Mouse (Mus musculus) neural tube, embryonic 10.5 days (tissue): ENCODE measurements around the gene Nono.

Source experiments
- DNase-seq: peaks from one replicate; pipeline ENCODE4 v3.0.0-alpha.2; 2017; ENCODE audit warnings: low spot score; ENCODE audit errors: extremely low spot score

The Nono gene

GRCm38 (mm10) chrX:101429142-101429949 is at the start of gene Nono:
Gene Nono, plus strand, starts transcription at chrX:101429318.
- DNase-seq: peak; percentile 81

- no peak for DNase-seq
Observed at GRCm38 (mm10) chrX:101379744-101380143, 49.4 kb upstream of the Nono start.

DNA sequence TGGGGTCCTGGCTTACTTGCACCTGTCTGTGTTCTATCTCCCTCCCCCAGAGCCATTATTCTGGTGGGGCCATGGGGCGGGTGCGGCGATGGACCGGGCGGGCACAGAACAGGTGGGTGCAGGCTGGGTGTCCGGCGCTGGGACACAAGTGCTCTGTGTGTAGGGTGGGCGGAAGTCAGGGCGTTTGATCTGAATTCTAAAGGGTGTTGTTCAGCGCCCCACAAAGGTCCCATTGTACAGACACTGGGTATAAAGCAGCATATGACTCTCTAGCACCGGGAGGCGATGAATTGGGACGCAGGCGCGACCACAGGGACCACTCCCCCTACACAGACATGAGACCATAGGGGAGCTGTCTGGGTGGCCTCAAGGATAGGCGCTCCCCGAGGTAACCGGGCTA is 45.7 kb upstream of the Nono start:
- DNase-seq: no peak

DNA sequence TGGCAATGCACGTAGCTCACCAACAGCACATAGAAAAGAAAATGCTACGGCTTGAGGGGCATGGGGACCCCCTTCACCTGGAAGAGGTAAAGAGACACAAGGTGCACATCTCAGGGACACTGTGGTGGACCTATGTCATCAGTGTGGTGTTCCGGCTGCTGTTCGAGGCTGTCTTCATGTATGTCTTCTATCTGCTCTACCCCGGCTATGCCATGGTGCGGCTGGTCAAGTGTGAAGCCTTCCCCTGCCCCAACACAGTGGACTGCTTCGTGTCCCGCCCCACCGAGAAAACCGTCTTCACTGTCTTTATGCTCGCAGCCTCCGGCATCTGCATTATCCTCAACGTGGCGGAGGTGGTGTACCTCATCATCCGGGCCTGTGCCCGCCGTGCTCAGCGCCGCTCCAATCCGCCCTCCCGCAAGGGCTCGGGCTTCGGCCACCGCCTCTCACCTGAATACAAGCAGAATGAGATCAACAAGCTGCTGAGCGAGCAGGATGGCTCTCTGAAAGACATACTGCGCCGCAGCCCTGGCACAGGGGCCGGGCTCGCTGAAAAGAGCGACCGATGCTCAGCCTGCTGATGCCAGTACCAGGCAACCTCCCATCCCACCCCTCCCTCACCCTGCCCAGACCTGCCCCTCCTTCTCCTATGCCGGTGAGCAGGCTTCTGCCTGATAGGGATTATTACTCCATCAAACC is 44.5 kb upstream of the Nono start:
- no peak for DNase-seq

- DNase-seq: no peak
Observed at GRCm38 (mm10) chrX:101386222-101386621, 42.9 kb upstream of the Nono start.

DNA sequence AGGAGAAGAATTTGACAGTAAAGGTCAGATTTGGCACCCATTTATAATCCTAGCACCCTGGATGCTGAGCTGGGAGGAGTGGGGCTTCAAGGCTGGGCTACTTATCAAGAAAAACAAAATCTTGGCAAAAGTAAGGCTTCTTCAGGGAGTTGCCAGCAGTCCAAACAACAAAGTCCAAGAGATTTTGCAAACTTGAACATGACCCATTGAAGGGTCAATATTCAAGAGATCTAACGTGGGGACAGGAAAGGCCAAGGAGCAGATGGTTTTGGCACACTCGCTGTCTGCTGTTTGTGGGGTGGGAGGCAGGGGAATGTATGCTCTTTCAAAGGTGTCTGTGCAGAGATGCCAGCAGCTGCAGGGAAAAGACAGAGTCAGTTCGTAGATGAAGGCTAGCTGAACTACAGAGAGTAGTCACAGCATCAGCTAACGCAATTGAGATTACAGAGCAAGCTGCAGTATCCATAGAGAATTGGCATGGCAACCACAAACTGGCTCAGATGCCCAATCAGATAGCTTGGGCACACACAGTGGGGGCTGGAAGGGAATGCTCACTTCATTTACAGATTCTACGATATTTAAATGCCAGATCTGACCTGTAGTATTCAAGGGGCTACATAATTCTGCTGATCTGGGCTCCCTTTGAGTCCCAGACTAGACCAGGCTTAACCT is 40.1 kb upstream of the Nono start:
- no peak for DNase-seq

- DNase-seq: no peak
Observed at GRCm38 (mm10) chrX:101394341-101394740, 34.8 kb upstream of the Nono start.

GRCm38 (mm10) chrX:101396459-101396858 is 32.7 kb upstream of the Nono start:
- no peak for DNase-seq

- peak; percentile 31 for DNase-seq
Observed at GRCm38 (mm10) chrX:101418946-101419724, 10.0 kb upstream of the Nono start.

DNA sequence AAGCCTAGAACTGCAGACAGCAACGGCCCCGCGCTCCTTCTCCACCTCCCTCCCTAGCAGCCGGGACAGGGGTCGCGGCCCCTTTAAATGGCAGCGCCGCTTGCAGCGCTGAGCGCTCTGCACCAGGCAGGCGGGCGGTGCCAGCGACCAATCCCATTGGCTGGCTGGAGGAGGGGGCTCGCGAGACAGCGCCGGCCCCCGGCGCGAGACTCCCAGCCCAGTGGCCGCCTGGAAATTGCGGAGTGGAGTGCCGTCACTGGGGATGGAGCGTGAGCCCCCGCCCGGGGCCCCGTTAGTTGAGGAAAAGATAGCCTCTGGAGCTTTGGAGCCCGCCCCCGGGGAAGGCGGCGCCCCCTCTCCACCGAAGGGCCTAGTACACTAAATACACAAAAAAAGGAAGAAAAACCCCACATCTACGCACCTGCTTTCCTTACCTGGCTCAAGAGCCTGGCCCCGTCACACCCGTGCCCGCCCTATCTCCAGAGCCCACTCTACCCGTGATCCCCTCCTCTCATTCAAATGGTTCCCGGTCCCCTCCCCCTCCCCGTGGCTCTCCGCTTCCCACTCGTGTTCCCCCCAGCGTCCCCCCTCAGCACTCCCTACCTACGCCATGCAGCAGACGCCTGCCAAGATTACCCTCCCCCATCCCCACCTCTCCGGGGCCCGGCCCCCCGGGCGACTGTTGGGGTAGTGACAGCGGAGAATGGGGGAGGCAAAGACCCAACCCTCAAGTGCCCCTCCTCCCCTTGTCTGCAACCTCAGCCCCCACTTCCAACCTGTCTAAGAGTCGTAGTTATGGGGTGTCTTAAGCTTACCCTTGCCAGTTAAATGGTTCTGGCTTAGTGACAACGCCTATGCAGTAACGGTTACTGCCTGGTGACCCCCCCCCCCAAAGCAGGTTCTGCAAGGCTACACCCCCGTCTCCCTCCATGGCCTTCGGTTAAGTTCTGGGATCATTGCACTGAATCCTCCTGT is 9.1 kb upstream of the Nono start:
- peak; percentile 75 for DNase-seq

DNA sequence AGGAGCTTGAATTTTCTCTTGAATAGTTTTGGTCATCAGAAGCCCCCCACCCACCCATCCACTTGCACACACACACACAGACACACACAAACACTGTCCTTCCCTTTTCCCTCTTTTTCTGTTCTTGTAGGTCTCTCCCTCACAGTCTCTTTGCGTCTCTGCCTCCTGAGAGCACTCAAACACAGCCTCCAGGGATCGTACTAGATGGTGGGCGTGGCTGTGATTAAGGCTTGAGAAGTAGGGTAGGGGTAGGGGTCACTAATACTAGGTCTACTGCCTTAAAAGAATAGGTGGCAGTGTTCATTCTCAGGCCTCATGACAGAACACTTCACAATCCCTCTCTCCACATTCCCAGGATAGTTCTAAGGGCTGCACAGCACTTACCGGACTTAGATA is 8.4 kb upstream of the Nono start, which contains the start of gene Zmym3:
Zmym3 (minus strand) TSS at position 150 of the 396 bp plus-strand sequence.
- DNase-seq: no peak

DNA sequence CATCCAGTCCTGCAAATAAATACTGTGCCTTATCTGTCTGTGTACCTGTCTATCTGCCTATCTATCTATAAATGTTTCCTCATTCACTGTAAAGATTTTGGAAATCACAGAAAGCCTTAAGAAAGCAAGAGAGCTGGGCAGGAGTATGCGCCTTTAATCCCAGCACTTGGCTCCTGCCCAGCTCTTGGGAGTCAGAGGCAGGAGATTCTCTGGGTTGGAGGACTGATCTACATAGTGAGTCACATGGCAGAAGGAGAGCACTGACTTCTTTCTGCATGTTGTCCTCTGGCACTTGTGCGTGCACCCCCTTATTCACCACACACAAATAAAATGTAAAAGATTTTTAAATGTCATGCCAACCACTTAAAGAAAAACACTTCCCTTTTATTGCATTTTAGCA is 5.7 kb upstream of the Nono start:
- no peak for DNase-seq

DNA sequence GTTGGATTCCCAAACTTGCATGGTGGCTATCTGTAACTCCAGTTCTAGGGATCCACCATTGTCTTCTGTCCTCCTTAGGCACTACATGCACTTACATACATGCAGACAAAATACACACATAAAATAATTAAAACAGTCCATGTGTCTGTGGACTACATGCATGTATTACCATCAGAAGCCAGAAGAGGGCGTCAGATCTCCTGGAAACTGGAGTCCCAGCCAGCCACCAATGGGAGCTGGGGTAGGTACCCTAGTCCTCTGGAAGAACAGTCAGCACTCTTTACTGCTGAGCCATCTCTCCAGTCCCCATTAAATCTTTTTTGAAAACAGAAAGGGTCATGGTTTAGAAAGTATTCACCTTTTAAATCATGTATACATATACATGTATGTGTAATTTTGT is 1.3 kb upstream of the Nono start:
- no peak for DNase-seq

DNA sequence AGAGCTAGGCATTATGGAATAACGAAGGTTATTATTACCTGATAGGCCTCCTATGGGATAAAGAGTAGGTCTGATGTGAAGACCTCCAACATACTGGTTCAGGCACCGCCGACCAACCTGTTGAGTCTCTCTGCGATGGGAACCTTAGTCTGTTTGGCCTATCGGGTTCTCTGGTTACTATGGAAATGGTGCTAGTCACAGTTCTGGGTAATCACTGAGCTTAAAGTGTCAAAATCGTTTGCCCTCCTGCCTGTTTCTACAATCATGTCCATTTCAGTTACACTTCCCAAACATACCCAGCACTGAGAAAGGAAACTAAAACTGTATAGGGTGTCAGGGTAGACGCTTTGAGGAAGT is 355 bp upstream of the Nono start:
- DNase-seq: peak; percentile 24

DNA sequence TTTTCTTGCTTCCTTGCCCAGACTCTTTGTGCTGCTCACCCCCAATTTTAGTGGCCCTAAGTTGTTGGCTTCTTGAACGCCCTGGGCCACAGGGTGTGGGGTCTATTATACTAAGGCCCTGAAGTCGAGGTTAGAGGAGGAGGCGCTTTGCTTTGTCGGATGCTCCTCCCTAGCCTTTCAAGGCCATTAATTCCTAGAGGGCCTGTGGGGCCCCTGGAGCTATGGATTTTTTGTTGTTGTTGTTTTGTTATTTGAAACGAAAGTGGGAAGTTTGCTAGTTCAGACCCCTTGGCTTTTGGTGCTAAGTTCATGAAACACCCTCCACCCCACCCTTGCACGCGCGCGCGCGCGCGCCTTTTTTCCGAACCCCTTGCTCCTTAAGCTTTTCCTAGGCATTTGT is 858 bp downstream of the Nono start:
- DNase-seq: no peak

DNA sequence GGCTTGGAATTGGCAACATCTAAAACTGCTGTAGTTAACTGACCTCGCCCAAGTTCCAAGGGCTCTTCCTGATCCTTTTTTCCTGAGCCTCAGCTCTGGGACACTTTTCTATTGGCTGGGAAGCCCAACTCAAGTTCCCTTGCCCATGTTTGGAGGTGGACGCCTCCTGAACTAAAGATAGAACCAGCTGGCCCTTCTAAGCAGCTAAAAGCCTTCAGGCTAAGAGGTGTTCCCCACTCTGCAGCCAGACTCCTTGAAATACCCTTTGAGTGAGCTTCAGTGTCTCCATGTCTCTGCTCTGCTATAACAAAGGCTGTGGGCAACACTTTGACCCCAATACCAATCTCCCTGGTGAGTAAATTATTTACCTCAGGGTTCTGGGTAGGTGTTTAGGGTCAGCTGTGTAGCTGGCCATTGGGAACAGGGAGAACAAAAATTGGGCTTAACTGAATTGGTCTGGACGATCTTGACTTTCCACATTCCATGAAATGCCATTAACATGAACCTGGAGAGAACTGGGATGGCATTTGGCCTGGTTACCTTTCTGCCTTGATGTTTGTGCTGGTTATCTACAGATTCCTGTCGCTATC is 19.9 kb downstream of the Nono start, which contains the start of gene Itgb1bp2:
Itgb1bp2 (plus strand) TSS at position 203 of the 590 bp plus-strand sequence.
- DNase-seq: no peak

- DNase-seq: no peak
Observed at GRCm38 (mm10) chrX:101451147-101451546, 22.0 kb downstream of the Nono start.

GRCm38 (mm10) chrX:101451591-101451990 is 22.5 kb downstream of the Nono start:
- no peak for DNase-seq

GRCm38 (mm10) chrX:101472202-101472601 is 43.1 kb downstream of the Nono start:
- DNase-seq: no peak
